Mouse (Mus musculus) liver, adult 2 months (tissue): ENCODE measurements around the gene B3galnt1.

Experiments
- CTCF ChIP-seq: fragments of 200-500 bp; IDR thresholded peaks from 2 replicates; pipeline ENCODE4 v1.5.1; 2011; ENCODE audit warnings: low read depth, low read length, control low read depth
- POLR2A ChIP-seq: fragments of 200-500 bp; IDR thresholded peaks from 2 replicates; pipeline ENCODE4 v1.6.1; 2011; ENCODE audit warnings: low read length, control low read depth; ENCODE audit not compliant: insufficient read depth; ENCODE audit errors: extremely low read depth

DNA sequence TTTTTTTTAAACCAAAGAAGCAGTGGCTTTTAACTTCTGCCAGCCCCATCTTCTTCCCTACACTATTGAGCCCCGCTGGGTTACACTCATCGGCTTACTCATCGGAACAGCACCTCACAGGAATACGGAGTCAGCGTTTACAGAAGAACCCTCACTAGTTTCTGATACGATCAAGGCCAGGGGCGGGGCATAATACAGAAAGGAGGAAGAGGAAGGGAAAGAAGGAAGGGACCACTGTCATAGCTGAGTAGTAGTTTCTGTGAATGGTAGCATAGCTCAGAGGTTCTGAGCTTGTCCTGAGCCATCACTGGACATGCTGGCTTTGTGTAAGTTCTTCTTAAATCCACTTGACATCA lies 38.8 kb downstream of the B3galnt1 start:
- TF ChIP-seq POLR2A (no peak), CTCF (no peak)
